Mouse (Mus musculus): ENCODE data around the gene Kmt2b. TPM values are rescaled to one million over a fixed set of nuclear protein-coding genes. Genes with fewer than 3 reads are reported as not detected.

Gene Kmt2b
- polyA plus RNA-seq, 1 experiment from 2014 or later, result 10.1 TPM

GRCm38 (mm10) chr7:30581547-30581946 is 7.0 kb downstream of the Kmt2b start:
- Histone ChIP-seq H3K27ac (no peak overlapping the region), H3K27me3 (ENCODE audit: poor library complexity, severe bottlenecking) (no peaks in the 10 kb centered on the region), H3K4me1 (peaks cover 2% of the 10 kb centered on the region), H3K36me3 (replicated peaks) (peaks cover 100% of the 10 kb centered on the region), H3K4me3 (no peak overlapping the region), H3K9me3 (no peaks in the 10 kb centered on the region)
- WGBS, result 95% methylated on average over 16 of the region's 16 CpGs
- DNase-seq (ENCODE audit: extremely low spot score, low spot score), result no peak

GRCm38 (mm10) chr7:30579950-30580349 is 8.6 kb downstream of the Kmt2b start:
- Histone ChIP-seq H3K4me1 (no peaks in the 10 kb centered on the region), H3K27ac (no peak overlapping the region), H3K36me3 (replicated peaks) (peaks cover 100% of the 10 kb centered on the region), H3K27me3 (ENCODE audit: poor library complexity, severe bottlenecking) (no peaks in the 10 kb centered on the region), H3K9me3 (no peaks in the 10 kb centered on the region), H3K4me3 (no peak overlapping the region)
- no peak for DNase-seq (ENCODE audit: extremely low spot score, low spot score)
- WGBS, result 89% methylated on average over 8 of the region's 8 CpGs

GRCm38 (mm10) chr7:30572969-30573368 is 15.6 kb downstream of the Kmt2b start:
- H3K4me1 ChIP-seq, result no peaks in the 10 kb centered on the region
- H3K9me3 ChIP-seq, result no peaks in the 10 kb centered on the region
- H3K4me3 ChIP-seq, result no peak overlapping the region
- 81% methylated on average over 2 of the region's 2 CpGs for WGBS
- no peak overlapping the region for H3K27ac ChIP-seq
- H3K36me3 ChIP-seq (replicated peaks), result peaks cover 100% of the 10 kb centered on the region
- H3K27me3 ChIP-seq (ENCODE audit: poor library complexity, severe bottlenecking), result no peaks in the 10 kb centered on the region
- DNase-seq (ENCODE audit: extremely low spot score, low spot score), result no peak

- Histone ChIP-seq H3K4me1 (no peaks in the 10 kb centered on the region), H3K36me3 (replicated peaks) (peaks cover 98% of the 10 kb centered on the region), H3K4me3 (no peak overlapping the region), H3K9me3 (no peaks in the 10 kb centered on the region), H3K27ac (no peak overlapping the region), H3K27me3 (ENCODE audit: poor library complexity, severe bottlenecking) (no peaks in the 10 kb centered on the region)
- 91% methylated on average over 5 of the region's 5 CpGs for WGBS
- DNase-seq (ENCODE audit: extremely low spot score, low spot score), result no peak
Measured at GRCm38 (mm10) chr7:30572389-30572788, 16.1 kb downstream of the Kmt2b start.

- no peak for DNase-seq (ENCODE audit: extremely low spot score, low spot score)
- WGBS, result 89% methylated on average over 11 of the region's 11 CpGs
- Histone ChIP-seq H3K4me3 (no peak overlapping the region), H3K27me3 (ENCODE audit: poor library complexity, severe bottlenecking) (no peaks in the 10 kb centered on the region), H3K36me3 (replicated peaks) (peaks cover 81% of the 10 kb centered on the region), H3K27ac (no peak overlapping the region), H3K9me3 (no peaks in the 10 kb centered on the region), H3K4me1 (peaks cover 10% of the 10 kb centered on the region)
Measured at GRCm38 (mm10) chr7:30567555-30567954, 21.0 kb downstream of the Kmt2b start.

- Histone ChIP-seq H3K36me3 (replicated peaks) (peaks cover 66% of the 10 kb centered on the region), H3K4me1 (peaks cover 17% of the 10 kb centered on the region), H3K27me3 (ENCODE audit: poor library complexity, severe bottlenecking) (no peaks in the 10 kb centered on the region), H3K4me3 (no peak overlapping the region), H3K9me3 (no peaks in the 10 kb centered on the region), H3K27ac (no peak overlapping the region)
- WGBS, result 90% methylated on average over 9 of the region's 9 CpGs
- no peak for DNase-seq (ENCODE audit: extremely low spot score, low spot score)
Measured at GRCm38 (mm10) chr7:30566033-30566432, 22.5 kb downstream of the Kmt2b start.

- peak within 1 kb of the TSS; percentile 72 for H3K4me3 ChIP-seq
- H3K27me3 ChIP-seq (ENCODE audit: poor library complexity, severe bottlenecking), result no peaks in the 10 kb centered on the region
- WGBS, result 95% methylated on average over 12 of the region's 12 CpGs
- peaks cover 56% of the 10 kb centered on the region for H3K36me3 ChIP-seq (replicated peaks)
- peaks cover 19% of the 10 kb centered on the region for H3K4me1 ChIP-seq
- no peaks in the 10 kb centered on the region for H3K9me3 ChIP-seq
- no peak within 1 kb of the TSS for H3K27ac ChIP-seq
- no peak for DNase-seq (ENCODE audit: extremely low spot score, low spot score)
Measured at GRCm38 (mm10) chr7:30564970-30565571, 23.5 kb downstream of the Kmt2b start, which contains the start of gene Igflr1. Gene Igflr1 (plus strand): TSS chr7:30565427.

GRCm38 (mm10) chr7:30563906-30564280 is 24.6 kb downstream of the Kmt2b start:
- Histone ChIP-seq H3K27ac (peak overlapping the region; percentile 91), H3K36me3 (replicated peaks) (peaks cover 45% of the 10 kb centered on the region)

GRCm38 (mm10) chr7:30563117-30563905 is 25.2 kb downstream of the Kmt2b start, which contains the start of the genes U2af1l4, Gm49396 and Psenen:
Gene U2af1l4 (plus strand): TSS chr7:30563301.
Gene Gm49396 (plus strand): TSS chr7:30563344.
Gene Psenen (minus strand): TSS chr7:30563627.
- DNase-seq (ENCODE audit: extremely low spot score, low spot score), result peak; percentile 95
- H3K4me3 ChIP-seq, result peak within 1 kb of the TSS; percentile 72
- no peaks in the 10 kb centered on the region for H3K9me3 ChIP-seq
- H3K36me3 ChIP-seq (replicated peaks), result peaks cover 39% of the 10 kb centered on the region
- peak within 1 kb of the TSS; percentile 91 for H3K27ac ChIP-seq
- no peaks in the 10 kb centered on the region for H3K27me3 ChIP-seq (ENCODE audit: poor library complexity, severe bottlenecking)
- under 1% methylated on average over 45 of the region's 45 CpGs for WGBS
- H3K4me1 ChIP-seq, result peaks cover 31% of the 10 kb centered on the region

More at GRCm38 (mm10) chr7:30563906-30564280, 24.6 kb downstream of the Kmt2b start:
- H3K4me1 ChIP-seq, result peaks cover 25% of the 10 kb centered on the region
- no peak for DNase-seq (ENCODE audit: extremely low spot score, low spot score)
- no peaks in the 10 kb centered on the region for H3K9me3 ChIP-seq
- H3K4me3 ChIP-seq, result peak overlapping the region; percentile 72
- no peaks in the 10 kb centered on the region for H3K27me3 ChIP-seq (ENCODE audit: poor library complexity, severe bottlenecking)
- WGBS, result 26% methylated on average over 6 of the region's 6 CpGs

GRCm38 (mm10) chr7:30562526-30563116 is 25.9 kb downstream of the Kmt2b start:
- H3K4me1 ChIP-seq, result peaks cover 37% of the 10 kb centered on the region
- peak overlapping the region; percentile 91 for H3K27ac ChIP-seq
- 3% methylated on average over 27 of the region's 27 CpGs for WGBS
- H3K9me3 ChIP-seq, result no peaks in the 10 kb centered on the region
- H3K36me3 ChIP-seq (replicated peaks), result peaks cover 37% of the 10 kb centered on the region
- no peaks in the 10 kb centered on the region for H3K27me3 ChIP-seq (ENCODE audit: poor library complexity, severe bottlenecking)
- no peak for DNase-seq (ENCODE audit: extremely low spot score, low spot score)
- peak overlapping the region; percentile 72 for H3K4me3 ChIP-seq

GRCm38 (mm10) chr7:30560296-30560695 is 28.2 kb downstream of the Kmt2b start:
- Histone ChIP-seq H3K4me3 (peak overlapping the region; percentile 76; the same call in 1 of the 2 replicates), H3K27ac (peak overlapping the region; percentile 82; the same call in 1 of the 2 replicates), H3K9me3 (no peaks in the 10 kb centered on the region), H3K36me3 (replicated peaks) (peaks cover 37% of the 10 kb centered on the region), H3K27me3 (ENCODE audit: poor library complexity, severe bottlenecking) (no peaks in the 10 kb centered on the region), H3K4me1 (peaks cover 38% of the 10 kb centered on the region)
- 72% methylated on average over 2 of the region's 2 CpGs for WGBS
- DNase-seq (ENCODE audit: extremely low spot score, low spot score), result no peak

GRCm38 (mm10) chr7:30559443-30559954 is 29.0 kb downstream of the Kmt2b start, which contains the start of gene Lin37:
Gene Lin37 (minus strand): TSS chr7:30559838.
- H3K4me1 ChIP-seq, result peaks cover 38% of the 10 kb centered on the region
- DNase-seq (ENCODE audit: extremely low spot score, low spot score), result peak; percentile 96
- WGBS, result 0% methylated on average over 20 of the region's 20 CpGs
- H3K9me3 ChIP-seq, result no peaks in the 10 kb centered on the region
- H3K36me3 ChIP-seq (replicated peaks), result peaks cover 37% of the 10 kb centered on the region
- peak within 1 kb of the TSS; percentile 76 for H3K4me3 ChIP-seq
- peak within 1 kb of the TSS; percentile 82 for H3K27ac ChIP-seq
- 0 out of 2 replicates have a peak, but pooled peaks cover under 1% of the 10 kb centered on the region for H3K27me3 ChIP-seq (ENCODE audit: poor library complexity, severe bottlenecking)

Measured in forebrain, embryonic 10.5 days (tissue).